Mouse (Mus musculus) erythroid progenitor cell, adult 5-6 weeks (primary cell): Measurements from ENCODE around the gene Palld. TPM values are rescaled to one million over a fixed set of nuclear protein-coding genes. Genes with fewer than 3 reads are reported as not detected.

ENCODE experiments used
- ATAC-seq: replicated peaks from 2 replicates; pipeline ENCODE4 v1.8.0; 2016; ENCODE audit warnings: moderate number of reproducible peaks, mild to moderate bottlenecking, moderate TSS enrichment, inconsistent platforms; ENCODE audit not compliant: poor library complexity, low FRiP score, severe bottlenecking
- total RNA-seq, 2 experiments: library from RNA; stranded (forward) in 1 of 2; stranded (reverse) in 1 of 2; fragments of 150-400 nt in 1 of 2; fragments of 186-747, 209-891 nt in 1 of 2; gene quantifications; 2 replicates each; pipeline versions ENCODE4 v1.2.3 to v1.2.4; 2015 to 2017; ENCODE audit warnings: low replicate concordance in 2 of 2

Gene Palld
- total RNA-seq, 2 experiments from 2014 or later: 3.8 TPM; not detected in 1

DNA sequence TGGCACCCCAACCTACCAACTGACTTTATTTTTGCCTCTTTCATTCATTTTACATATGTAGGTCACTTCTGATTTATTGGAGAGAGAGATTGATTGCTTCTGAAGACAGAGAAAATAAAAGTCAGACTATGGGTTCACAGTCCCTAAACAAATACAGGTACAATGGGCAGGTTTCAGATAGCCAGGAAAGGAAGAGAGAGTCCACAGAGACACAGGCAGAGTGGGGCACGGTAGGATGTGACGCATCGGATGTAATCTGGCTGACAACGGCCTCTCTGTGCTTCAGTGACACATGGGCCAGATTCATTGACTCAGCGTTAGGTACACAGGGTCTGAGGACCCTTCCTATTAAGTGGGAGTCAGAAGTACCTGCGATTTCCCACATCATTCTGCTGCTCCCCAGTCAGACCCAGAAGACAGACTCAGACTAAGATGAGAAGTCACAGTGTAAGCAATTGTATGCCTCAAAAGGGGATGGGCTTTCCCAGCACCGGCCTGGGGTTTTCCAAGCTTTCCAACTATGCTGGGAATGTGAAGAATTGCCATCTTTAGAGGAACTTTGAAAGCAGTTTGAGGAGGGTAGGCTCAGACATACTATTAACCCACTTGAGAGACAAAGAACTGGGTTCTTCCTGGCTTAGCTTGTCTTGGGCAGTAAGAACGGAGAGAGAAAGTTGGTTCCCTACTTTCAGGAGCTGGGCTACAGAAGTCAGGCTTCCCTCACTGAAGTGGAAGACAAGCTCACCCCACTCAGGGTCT is 329.1 kb downstream of the Palld start:
- no peak for ATAC-seq

- no peak for ATAC-seq
Observed at GRCm38 (mm10) chr8:61572697-61573096, 329.8 kb downstream of the Palld start.

- no peak for ATAC-seq
Observed at GRCm38 (mm10) chr8:61570637-61571036, 331.9 kb downstream of the Palld start.

- ATAC-seq: no peak
Observed at GRCm38 (mm10) chr8:61569721-61570120, 332.8 kb downstream of the Palld start.

- ATAC-seq: no peak
Observed at GRCm38 (mm10) chr8:61569211-61569610, 333.3 kb downstream of the Palld start.

GRCm38 (mm10) chr8:61563378-61563777 is 339.1 kb downstream of the Palld start:
- ATAC-seq: no peak

DNA sequence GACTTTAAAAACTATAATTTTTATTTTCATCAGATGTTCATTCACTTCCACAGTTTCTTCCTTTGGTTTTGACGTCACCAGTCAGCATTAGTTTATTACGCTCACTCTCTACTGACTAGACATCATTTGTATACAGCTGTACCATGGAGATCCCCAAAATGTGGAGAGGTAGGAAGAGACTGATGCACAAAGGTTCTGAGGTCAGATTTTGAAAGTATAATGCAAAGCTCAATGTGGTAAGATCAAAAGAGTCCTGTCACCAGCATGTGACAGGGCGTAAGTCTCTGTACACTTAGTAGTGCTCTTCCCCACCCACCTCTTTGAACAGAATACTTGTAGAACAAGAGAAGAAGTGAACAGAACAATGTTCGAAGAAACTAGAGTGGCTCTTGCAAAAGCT is 339.9 kb downstream of the Palld start:
- no peak for ATAC-seq

DNA sequence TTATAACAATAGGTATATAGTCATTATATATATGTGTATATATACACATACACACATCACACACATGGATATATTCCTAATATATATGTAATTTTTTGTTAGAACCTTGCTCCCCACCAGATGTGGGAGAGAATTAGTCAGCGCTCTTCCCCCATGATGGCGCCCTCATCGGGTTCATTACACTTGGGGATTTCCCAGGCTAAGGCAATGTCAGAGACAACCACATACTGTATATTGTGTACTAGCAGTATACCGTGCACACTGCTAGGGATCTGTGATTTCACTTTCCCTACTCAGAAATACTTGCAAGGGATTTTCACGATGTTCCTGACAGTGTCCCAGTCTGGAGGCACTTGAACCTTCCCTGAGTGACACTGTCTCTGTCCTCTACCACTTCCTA is 341.3 kb downstream of the Palld start:
- no peak for ATAC-seq

- no peak for ATAC-seq
Observed at GRCm38 (mm10) chr8:61559979-61560378, 342.5 kb downstream of the Palld start.

GRCm38 (mm10) chr8:61559450-61559849 is 343.0 kb downstream of the Palld start:
- no peak for ATAC-seq

- no peak for ATAC-seq
Observed at GRCm38 (mm10) chr8:61558051-61558846, 344.2 kb downstream of the Palld start.

- ATAC-seq: no peak
Observed at GRCm38 (mm10) chr8:61557036-61557435, 345.5 kb downstream of the Palld start.

GRCm38 (mm10) chr8:61556219-61556618 is 346.3 kb downstream of the Palld start:
- no peak for ATAC-seq

GRCm38 (mm10) chr8:61555343-61555742 is 347.1 kb downstream of the Palld start:
- ATAC-seq: no peak

DNA sequence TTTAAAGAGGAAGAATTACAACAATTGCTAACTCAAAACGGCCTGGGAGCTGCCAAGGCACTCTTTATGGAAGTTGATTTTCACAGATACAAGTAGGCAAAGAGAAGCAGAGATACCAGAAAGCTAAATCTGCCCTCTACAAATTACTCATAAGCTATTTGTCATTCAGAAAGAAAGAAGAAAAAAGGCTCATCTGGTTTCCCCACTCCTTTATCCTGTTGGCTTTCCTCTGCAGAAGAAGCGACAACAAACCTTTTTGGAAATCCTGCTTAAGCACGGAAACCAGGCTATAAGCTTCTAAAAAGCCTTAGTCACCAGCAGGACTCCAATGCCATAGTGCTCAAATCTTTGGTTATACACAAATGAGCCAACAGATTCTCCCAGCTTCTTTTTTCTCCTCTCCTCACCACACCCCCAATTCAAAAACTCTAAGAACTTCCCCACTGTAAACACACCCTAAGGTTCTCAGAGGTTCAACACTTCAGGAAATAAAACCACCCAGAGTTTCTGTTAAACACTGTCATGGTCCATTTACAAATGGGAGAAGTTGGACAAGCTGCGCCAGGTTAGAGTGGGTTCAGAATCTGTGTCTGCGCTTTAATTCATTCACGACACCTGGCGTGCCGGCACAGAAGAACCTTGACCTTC is 349.6 kb downstream of the Palld start:
- no peak for ATAC-seq

- no peak for ATAC-seq
Observed at GRCm38 (mm10) chr8:61552221-61552620, 350.3 kb downstream of the Palld start.

- ATAC-seq: no peak
Observed at GRCm38 (mm10) chr8:61550006-61550748, 352.3 kb downstream of the Palld start.

GRCm38 (mm10) chr8:61549585-61549984 is 352.9 kb downstream of the Palld start:
- no peak for ATAC-seq

GRCm38 (mm10) chr8:61539828-61540500 is 362.5 kb downstream of the Palld start:
- 0 out of 2 replicates have a peak, but pooled peaks have one; percentile 68 for ATAC-seq
